Mouse (Mus musculus) kidney, adult 8-10 months (tissue): ENCODE data around the gene Ggt7.
"Not testable (repeated sequence)": the region's sequence is repeated elsewhere in the genome, so short reads cannot be mapped to it uniquely, and the experiment has no call there.

Source experiments
- DNase-seq, 2 experiments: peaks; one replicate each; pipeline ENCODE4 v3.0.0; 2022

Ggt7 gene

DNA sequence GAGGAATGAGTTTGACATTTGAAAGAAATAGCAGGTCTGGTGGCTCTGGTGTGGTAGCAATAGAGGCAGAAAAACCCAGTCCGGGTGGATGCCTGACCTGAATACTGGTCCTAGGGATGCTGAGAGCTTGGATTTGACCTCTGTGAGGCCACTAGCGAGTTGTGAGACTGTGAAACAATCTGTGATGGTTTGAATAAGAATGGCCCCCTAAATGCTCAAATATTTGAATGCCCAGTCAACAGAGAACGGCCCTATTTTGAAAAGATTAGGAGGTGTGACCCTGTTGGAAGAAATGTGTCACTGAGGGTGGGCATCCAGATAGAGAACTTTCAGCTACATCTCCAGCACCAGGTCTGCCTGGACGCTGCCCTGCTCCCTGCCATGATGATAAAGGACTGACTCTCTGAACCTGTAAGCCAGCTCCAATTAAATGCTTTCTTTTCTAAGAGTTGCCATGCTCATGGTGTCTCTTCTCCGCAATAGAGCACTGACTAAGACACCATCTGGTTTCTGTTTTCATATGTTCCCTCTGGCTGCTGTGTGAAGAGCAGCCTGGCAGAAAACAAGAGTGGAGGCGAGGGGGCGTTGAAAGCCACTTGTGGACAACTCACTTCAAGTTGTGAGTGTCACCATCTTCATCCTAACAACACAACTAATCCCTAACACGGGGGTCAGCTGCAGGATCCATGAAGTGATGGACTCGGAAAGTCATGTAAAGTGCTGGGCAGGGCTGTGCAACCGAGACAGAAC lies 10.1 kb downstream of the Ggt7 start:
- no peak for DNase-seq

DNA sequence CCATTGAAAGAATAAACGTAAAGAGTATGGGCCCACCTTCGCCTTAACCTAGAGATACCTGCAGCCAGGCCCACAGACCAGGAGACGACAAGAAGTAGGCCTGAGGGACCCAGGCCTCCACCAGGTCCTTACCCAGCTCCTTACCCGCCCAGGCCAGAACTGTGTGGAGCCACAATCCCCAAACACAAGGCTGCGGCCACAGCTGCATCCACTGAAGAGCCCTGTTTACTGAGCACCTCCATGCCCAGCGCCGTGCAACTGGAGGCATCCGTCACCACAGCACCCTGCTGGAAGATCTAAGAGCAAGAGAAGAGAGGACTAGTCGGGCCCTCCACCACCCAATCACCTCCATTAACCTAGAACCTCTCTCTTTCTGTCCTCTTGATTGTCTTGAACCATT lies 12.2 kb downstream of the Ggt7 start:
- no peak for DNase-seq

DNA sequence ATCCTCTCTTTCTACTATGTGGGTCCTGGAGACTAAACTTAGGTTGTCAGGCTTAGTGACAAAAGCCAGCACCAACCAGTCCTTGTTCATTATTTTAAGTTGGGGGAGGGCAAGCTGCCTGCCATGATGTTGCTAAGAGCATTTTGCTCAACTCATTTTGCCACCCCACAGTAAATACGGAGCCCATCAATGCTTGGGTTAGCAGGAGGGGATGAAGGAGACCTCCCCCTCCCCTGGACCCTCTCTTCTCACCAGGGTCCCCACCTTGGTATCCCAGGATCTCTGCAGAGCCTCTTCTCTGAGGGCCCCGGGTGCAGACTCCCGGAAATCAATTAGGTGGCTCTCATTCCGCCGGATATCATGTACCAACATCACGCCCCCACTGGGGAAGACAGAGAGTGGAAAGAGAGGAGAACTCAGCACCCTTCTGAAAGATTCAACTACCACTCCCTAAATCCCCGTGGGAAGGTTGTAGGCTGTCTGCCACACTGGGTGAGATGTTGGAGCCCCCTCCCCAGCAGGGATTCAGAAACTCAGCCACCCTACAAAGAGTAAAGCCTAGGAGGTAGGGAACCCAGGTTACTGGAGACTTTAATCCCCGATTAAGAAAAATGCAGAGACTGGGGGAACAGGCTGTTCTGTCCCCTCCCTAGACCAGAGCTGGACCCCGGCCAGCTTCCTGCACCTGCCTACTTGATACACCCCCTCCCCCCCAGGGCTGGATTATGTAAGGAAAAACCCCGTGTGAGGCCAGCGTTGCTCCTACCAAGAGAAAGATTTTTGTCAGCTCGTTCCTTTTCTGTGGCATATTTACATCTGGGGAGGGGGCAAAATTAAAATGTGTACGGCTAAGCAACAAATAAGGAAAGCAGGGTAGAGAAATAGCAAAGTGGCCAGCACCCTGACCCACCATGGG lies 13.3 kb downstream of the Ggt7 start:
- peak; percentile 41 for DNase-seq

DNA sequence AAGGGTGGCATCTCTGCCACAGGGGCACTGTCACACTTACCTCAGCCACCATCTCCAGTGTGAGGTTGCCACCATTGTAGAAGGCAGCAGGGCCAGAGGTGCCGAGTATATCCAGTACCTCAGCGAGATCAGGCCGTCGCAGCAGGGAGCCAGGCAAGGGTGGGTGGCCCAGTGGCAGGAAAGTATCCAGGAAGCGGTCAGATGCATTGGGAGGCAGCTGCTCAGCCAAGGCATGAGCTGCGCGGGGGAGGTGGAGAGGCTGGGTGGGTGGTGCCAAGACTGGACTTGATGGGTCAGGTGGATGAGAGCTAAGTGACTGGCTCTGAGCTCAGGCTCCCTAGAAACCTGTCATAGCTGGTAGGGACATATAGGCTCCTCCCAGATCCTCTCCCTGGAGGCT lies 15.4 kb downstream of the Ggt7 start:
- DNase-seq = no peak

DNA sequence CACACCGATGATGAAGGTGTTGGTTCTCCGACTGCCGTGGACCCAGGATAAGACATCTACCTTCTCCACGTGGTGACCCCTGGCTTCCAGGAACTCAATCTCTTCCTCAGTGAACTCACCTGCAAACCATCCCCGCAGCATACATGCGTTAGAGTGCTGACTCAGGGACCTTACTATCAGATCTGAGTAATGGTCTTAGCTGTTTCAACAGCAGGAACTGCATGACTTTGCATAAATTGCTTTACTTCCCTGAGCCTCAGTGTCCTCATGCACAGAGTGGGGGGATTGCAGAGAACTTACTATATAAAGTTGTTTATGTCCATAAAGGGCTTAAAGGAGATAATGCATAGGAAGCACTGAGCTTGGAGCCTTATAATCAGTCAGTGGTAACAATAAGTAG lies 27.0 kb downstream of the Ggt7 start:
- DNase-seq = no peak

DNA sequence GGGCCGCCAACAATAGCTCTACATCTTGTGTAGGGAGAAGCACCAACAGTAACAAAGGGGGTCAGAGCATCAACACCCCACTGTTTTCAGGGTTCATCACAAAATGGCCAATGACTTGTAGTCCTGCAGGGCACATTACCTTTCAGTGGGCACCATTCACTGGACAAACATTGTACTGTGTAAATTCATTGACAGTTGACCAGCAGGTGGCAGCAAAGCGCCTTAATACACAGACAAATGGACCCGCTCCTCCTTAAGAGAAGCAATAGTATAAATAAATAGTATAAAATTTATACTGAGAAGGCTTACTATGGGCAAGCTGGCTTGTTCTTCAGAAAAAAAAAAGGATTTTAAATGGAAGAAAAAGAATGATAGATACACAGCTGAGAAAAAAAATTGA lies 36.0 kb downstream of the Ggt7 start:
- peak; percentile 59 to 80 for DNase-seq

DNA sequence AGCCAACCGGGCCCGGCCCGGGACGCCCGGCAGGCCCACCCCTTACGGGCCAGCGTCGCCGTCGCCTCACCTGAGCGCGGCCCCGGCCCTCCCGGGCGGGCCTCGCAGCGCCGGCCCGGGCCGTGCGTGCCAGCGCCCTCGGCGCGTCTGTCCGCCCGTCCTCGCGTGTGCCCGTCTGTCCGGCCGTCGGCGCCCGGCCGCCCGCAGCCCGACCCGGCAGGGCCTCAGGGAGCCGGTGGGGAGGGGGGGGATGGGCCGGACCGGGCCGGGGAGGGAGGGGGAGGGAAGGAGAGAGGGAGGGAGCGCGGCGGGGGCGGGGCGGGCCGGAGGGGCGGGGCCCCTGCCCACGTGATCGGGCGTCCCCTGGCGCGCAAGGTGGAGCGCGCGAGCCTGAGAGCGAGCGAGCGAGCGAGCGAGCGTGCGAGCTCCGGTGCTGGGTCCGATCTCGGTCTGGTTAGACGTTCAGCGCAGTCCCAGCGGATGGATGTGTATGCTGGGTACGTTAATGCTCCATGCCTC lies 44.4 kb downstream of the Ggt7 start, which contains the start of gene Ncoa6:
TSS of gene Ncoa6 (minus strand) at position 325 of the 519 bp plus-strand sequence.
- peak; percentile 27 to 33 for DNase-seq

DNA sequence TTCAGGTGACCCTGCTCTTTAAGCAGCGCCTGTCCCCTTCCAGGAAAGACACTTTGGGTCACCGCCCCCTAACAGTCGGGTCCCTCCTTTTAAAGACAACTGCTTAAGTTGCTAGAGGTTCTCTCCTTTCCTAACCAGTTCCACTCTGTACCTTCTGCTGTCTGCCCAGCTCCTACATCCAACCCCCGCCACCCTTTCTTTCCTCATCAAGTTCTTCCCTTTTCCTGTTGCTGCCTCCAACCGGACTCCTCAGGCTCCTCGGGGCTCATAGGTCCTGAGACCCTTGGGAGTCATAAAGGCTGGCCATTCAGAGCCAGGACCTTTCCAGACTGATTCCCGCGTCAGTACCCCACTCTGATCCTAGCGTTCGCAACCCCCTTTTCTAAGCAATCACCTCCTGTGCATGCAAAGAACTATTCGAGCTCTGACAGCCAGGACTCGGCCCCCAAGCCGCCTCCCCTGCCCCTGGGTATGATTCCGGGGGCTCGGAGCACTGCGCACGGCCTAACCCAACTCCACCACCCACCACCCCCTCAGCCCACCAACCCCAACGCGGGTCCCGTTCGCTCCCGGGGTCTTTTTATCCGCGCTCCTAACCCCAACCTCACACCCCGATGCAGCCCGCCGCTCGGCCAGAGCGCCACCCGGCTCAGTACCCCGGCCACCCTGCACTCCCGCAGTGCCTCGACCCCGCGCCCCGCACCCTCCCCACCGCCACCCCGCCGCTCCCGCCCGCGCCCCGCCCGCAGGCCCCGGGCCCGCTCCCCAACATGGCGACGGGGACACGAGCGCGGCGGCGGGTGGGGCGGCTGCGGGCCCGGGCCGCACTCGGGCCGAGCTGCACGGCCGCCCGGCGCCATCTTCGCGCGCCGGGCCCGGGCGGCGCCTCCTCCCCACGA lies 45.1 kb downstream of the Ggt7 start:
- peak; percentile 53 to 55 for DNase-seq

DNA sequence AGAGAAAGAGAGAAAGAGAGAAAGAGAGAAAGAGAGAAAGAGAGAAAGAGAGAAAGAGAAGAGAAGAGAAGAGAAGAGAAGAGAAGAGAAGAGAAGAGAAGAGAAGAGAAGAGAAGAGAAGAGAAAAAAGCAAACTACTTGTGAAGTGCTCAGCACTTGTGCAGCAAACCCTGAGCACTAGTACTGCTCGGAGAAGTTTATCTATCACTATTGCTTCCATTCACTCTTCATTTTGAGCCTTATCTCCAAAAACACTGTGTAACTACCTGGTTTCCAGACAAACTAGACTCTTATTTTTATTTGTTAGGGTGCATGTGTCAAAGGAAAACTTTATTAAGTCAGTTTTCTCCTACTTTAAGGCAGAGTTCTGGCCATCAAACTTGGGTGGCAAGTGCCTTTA lies 51.2 kb downstream of the Ggt7 start:
- no peak for DNase-seq

DNA sequence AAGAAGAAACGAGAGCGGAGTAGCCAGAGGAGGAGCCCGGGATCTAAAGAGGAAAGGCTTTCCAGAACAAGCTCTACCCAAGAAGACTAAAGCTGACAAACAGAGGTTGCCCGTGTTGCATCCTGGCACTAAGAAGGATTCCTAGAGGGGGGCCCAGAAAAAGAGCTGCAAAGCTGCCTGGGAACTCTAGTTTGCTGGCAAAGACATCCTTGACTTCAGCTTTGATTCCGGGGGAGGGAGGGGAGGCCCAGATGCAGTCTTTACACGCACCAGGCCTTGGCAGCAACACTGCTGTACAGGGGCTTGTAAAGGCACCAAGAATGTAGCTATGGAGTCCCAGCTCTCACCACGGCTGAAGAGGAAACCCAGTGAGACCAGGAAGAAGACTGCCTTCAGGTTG lies 64.4 kb downstream of the Ggt7 start:
- no peak for DNase-seq

DNA sequence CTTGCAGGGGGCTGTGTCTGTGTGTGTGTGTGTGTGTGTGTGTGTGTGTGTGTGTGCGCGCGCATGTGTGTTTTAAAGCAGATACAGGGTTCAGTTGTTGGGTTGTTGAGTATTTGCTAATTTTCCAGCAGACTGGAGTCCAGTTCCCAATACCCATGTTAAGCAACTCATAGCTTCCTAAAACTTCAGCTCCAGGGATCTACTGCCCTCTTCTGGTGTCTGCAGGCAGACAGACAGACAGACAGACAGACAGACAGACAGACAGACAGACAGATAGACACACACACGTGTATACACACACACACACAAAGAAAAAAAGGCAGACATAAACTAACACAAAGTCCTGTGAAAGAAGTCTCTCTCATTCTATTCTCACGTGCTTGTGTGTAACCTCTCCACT lies 66.8 kb downstream of the Ggt7 start:
- no peak for DNase-seq

DNA sequence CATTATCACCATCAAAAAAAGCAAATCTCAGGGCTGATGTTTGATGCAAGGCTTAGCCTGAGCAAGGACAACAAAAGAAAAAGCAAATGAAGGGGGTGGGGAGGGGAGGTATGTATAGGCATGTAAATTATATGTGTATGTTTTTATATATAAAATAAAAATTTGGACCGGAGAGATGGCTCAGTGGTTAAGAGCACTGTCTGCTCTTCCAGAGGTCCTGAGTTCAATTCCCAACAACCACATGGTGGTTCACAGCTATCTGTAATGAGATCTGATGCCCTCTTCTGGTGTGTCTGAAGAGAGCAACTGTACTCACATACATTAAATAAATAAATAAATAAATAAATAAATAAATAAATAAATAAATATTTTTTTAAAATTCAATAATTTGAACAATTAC lies 70.1 kb downstream of the Ggt7 start:
- DNase-seq = not testable (repeated sequence)

DNA sequence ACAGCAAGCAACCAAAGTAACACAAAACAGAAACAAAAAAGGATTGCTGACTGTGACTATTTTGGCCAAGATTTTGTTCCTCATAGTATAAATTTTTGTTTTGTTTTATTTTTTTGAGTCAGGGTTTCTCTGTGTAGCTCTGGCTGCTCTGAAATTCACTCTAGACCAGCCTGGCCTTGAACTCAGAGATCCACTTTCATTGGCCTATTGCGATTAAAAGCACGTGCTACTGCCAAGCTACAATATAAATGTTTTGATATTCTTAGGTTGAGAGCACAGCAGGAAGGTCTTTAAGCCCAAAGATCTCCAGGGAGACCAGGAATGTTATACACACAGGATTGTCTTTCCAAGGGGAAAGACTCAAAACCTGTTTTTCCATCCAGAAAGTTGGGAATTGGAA lies 74.6 kb downstream of the Ggt7 start:
- no peak for DNase-seq

DNA sequence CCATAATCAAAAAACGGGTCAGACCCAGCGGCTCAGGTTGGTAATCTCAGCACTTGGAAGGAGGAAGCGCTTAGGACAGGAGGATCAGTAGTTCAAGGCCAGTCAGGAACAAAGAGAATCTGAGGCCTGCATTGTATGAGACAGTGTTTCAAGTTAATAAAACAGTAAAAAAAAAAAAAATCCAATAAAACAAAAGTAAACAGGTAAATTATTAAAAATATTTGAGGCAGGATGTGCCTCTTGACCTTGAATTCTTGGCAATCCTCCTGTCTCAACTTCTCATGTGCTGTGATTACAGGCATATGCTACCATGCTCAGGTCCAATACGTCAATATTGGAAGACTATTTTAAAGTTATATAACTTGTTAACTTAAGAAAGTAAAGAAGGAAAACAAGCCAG lies 75.1 kb downstream of the Ggt7 start:
- DNase-seq = no peak
